Mouse (Mus musculus): ENCODE data around the gene Irf2. TPM values are rescaled to one million over a fixed set of nuclear protein-coding genes. Genes with fewer than 3 reads are reported as not detected.

The Irf2 gene
- total and polyA plus RNA-seq, 2 experiments from 2014 or later: 3.3 to 9.5 TPM

GRCm38 (mm10) chr8:46838052-46838451 lies 98.5 kb downstream of the Irf2 start:
- ATAC-seq (ENCODE audit: low FRiP score): no peak
- Histone ChIP-seq H3K36me3 (ENCODE audit: insufficient read depth, low read length) (peaks cover 4% of the 10 kb centered on the region; the same call in 1 of the 2 replicates), H3K27ac (ENCODE audit: low read depth, low read length) (no peak overlapping the region)

GRCm38 (mm10) chr8:46840390-46840789 lies 100.9 kb downstream of the Irf2 start:
- no peak for DNase-seq (ENCODE audit: low spot score)
- Histone ChIP-seq H3K27ac (ENCODE audit: low read depth, low read length) (no peak overlapping the region), H3K27me3 (ENCODE audit: insufficient read depth, low read length) (no peaks in the 10 kb centered on the region), H3K4me3 (ENCODE audit: low read depth, low read length) (no peak overlapping the region), H3K9ac (replicated peaks; ENCODE audit: low read length, poor library complexity, severe bottlenecking) (no peak overlapping the region), H3K4me1 (ENCODE audit: insufficient read depth, low read length) (no peaks in the 10 kb centered on the region), H3K36me3 (ENCODE audit: insufficient read depth, low read length) (peaks cover 4% of the 10 kb centered on the region; the same call in 1 of the 2 replicates), H3K9me3 (ENCODE audit: low read length) (no peaks in the 10 kb centered on the region), H3K4me2 (ENCODE audit: low read depth, low read length, poor library complexity, severe bottlenecking) (no peak overlapping the region)
- TF ChIP-seq CTCF (IDR thresholded peaks at IDR 0.05): no peak
- WGBS: 91% methylated on average over 4 of the region's 4 CpGs
- ATAC-seq (ENCODE audit: low FRiP score): no peak

More at GRCm38 (mm10) chr8:46838052-46838451, 98.5 kb downstream of the Irf2 start:
- H3K4me1 ChIP-seq (ENCODE audit: insufficient read depth, low read length): no peaks in the 10 kb centered on the region
- H3K9me3 ChIP-seq (ENCODE audit: low read length): no peaks in the 10 kb centered on the region
- H3K9ac ChIP-seq (replicated peaks; ENCODE audit: low read length, poor library complexity, severe bottlenecking): no peak overlapping the region
- H3K4me2 ChIP-seq (ENCODE audit: low read depth, low read length, poor library complexity, severe bottlenecking): no peak overlapping the region
- no peak for DNase-seq (ENCODE audit: low spot score)
- no peaks in the 10 kb centered on the region for H3K27me3 ChIP-seq (ENCODE audit: insufficient read depth, low read length)
- TF ChIP-seq CTCF (IDR thresholded peaks at IDR 0.05): no peak
- WGBS: 86% methylated on average over 5 of the region's 5 CpGs
- no peak overlapping the region for H3K4me3 ChIP-seq (ENCODE audit: low read depth, low read length)

GRCm38 (mm10) chr8:46840791-46841190 lies 101.3 kb downstream of the Irf2 start:
- ATAC-seq (ENCODE audit: low FRiP score) (no peak), DNase-seq (ENCODE audit: low spot score) (no peak)
- 93% methylated on average over 10 of the region's 10 CpGs for WGBS

GRCm38 (mm10) chr8:46842676-46843181 lies 103.2 kb downstream of the Irf2 start:
- 53% methylated on average over 5 of the region's 5 CpGs for WGBS
- DNase-seq (ENCODE audit: low spot score): peak; percentile 30
- Histone ChIP-seq H3K9me3 (ENCODE audit: low read length) (no peaks in the 10 kb centered on the region), H3K4me1 (ENCODE audit: insufficient read depth, low read length) (no peaks in the 10 kb centered on the region), H3K9ac (replicated peaks; ENCODE audit: low read length, poor library complexity, severe bottlenecking) (no peak overlapping the region), H3K36me3 (ENCODE audit: insufficient read depth, low read length) (peaks cover 8% of the 10 kb centered on the region; the same call in 1 of the 2 replicates), H3K4me2 (ENCODE audit: low read depth, low read length, poor library complexity, severe bottlenecking) (no peak overlapping the region), H3K27ac (ENCODE audit: low read depth, low read length) (no peak overlapping the region), H3K4me3 (ENCODE audit: low read depth, low read length) (no peak overlapping the region), H3K27me3 (ENCODE audit: insufficient read depth, low read length) (no peaks in the 10 kb centered on the region)
- TF ChIP-seq CTCF (IDR thresholded peaks at IDR 0.05): no peak
- ATAC-seq (ENCODE audit: low FRiP score): no peak

More at GRCm38 (mm10) chr8:46840791-46841190, 101.3 kb downstream of the Irf2 start:
- no peaks in the 10 kb centered on the region for H3K27me3 ChIP-seq (ENCODE audit: insufficient read depth, low read length)
- H3K4me3 ChIP-seq (ENCODE audit: low read depth, low read length): no peak overlapping the region
- no peak overlapping the region for H3K27ac ChIP-seq (ENCODE audit: low read depth, low read length)
- H3K4me2 ChIP-seq (ENCODE audit: low read depth, low read length, poor library complexity, severe bottlenecking): no peak overlapping the region
- H3K9me3 ChIP-seq (ENCODE audit: low read length): no peaks in the 10 kb centered on the region
- TF ChIP-seq CTCF (IDR thresholded peaks at IDR 0.05): no peak
- H3K4me1 ChIP-seq (ENCODE audit: insufficient read depth, low read length): no peaks in the 10 kb centered on the region
- peaks cover 4% of the 10 kb centered on the region; the same call in 1 of the 2 replicates for H3K36me3 ChIP-seq (ENCODE audit: insufficient read depth, low read length)
- no peak overlapping the region for H3K9ac ChIP-seq (replicated peaks; ENCODE audit: low read length, poor library complexity, severe bottlenecking)

- WGBS: 88% methylated on average over 4 of the region's 4 CpGs
- no peak overlapping the region for H3K27ac ChIP-seq (ENCODE audit: low read depth, low read length)
- DNase-seq (ENCODE audit: low spot score): no peak
- no peak for TF ChIP-seq CTCF (IDR thresholded peaks at IDR 0.05)
- ATAC-seq (ENCODE audit: low FRiP score): no peak
- no peak overlapping the region for H3K9ac ChIP-seq (replicated peaks; ENCODE audit: low read length, poor library complexity, severe bottlenecking)
- no peak overlapping the region for H3K4me3 ChIP-seq (ENCODE audit: low read depth, low read length)
- H3K27me3 ChIP-seq (ENCODE audit: insufficient read depth, low read length): no peaks in the 10 kb centered on the region
- H3K9me3 ChIP-seq (ENCODE audit: low read length): no peaks in the 10 kb centered on the region
- no peaks in the 10 kb centered on the region for H3K4me1 ChIP-seq (ENCODE audit: insufficient read depth, low read length)
- H3K4me2 ChIP-seq (ENCODE audit: low read depth, low read length, poor library complexity, severe bottlenecking): no peak overlapping the region
- 0 out of 2 replicates have a peak, but pooled peaks cover 4% of the 10 kb centered on the region for H3K36me3 ChIP-seq (ENCODE audit: insufficient read depth, low read length)
Observed at GRCm38 (mm10) chr8:46843855-46844254, 104.3 kb downstream of the Irf2 start.

GRCm38 (mm10) chr8:46844371-46844973 lies 104.9 kb downstream of the Irf2 start:
- H3K27me3 ChIP-seq (ENCODE audit: insufficient read depth, low read length): no peaks in the 10 kb centered on the region
- no peaks in the 10 kb centered on the region for H3K4me1 ChIP-seq (ENCODE audit: insufficient read depth, low read length)
- H3K9me3 ChIP-seq (ENCODE audit: low read length): no peaks in the 10 kb centered on the region
- H3K4me2 ChIP-seq (ENCODE audit: low read depth, low read length, poor library complexity, severe bottlenecking): no peak overlapping the region
- H3K36me3 ChIP-seq (ENCODE audit: insufficient read depth, low read length): 0 out of 2 replicates have a peak, but pooled peaks cover 4% of the 10 kb centered on the region
- no peak overlapping the region for H3K4me3 ChIP-seq (ENCODE audit: low read depth, low read length)
- no peak for TF ChIP-seq CTCF (IDR thresholded peaks at IDR 0.05)
- 89% methylated on average over 3 of the region's 3 CpGs for WGBS
- no peak for DNase-seq (ENCODE audit: low spot score)
- no peak overlapping the region for H3K9ac ChIP-seq (replicated peaks; ENCODE audit: low read length, poor library complexity, severe bottlenecking)
- H3K27ac ChIP-seq (ENCODE audit: low read depth, low read length): no peak overlapping the region; the same call in 1 of the 2 replicates
- no peak for ATAC-seq (ENCODE audit: low FRiP score)

Data from midbrain, postnatal 0 days (tissue).